Mouse (Mus musculus): ENCODE results near the gene Cit. TPM values are rescaled to one million over a fixed set of nuclear protein-coding genes. Genes with fewer than 3 reads are reported as not detected.
A peak's percentile ranks its signal among the peaks of the same experiment; 100 is the strongest.

Cit gene
- polyA plus RNA-seq, 1 experiment from 2014 or later = 21.5 TPM

- Histone ChIP-seq H3K4me3 (ENCODE audit: low read length) (peak overlapping the region; percentile 86), H3K27ac (ENCODE audit: low read length) (peak overlapping the region; percentile 93), H3K27me3 (replicated peaks; ENCODE audit: control insufficient read depth, insufficient read depth, low read length) (no peaks in the 10 kb centered on the region), H3K4me1 (ENCODE audit: control insufficient read depth, insufficient read depth, low read length) (peaks cover 22% of the 10 kb centered on the region), H3K9me3 (ENCODE audit: control insufficient read depth, low read length) (no peaks in the 10 kb centered on the region), H3K9ac (ENCODE audit: low read depth, low read length) (peak overlapping the region; percentile 89), H3K36me3 (ENCODE audit: control insufficient read depth, insufficient read depth, low read length) (peaks cover 25% of the 10 kb centered on the region), H3K4me2 (ENCODE audit: low read depth, low read length) (peak overlapping the region; percentile 64)
- WGBS = 17% methylated on average over 8 of the region's 8 CpGs
- peak; percentile 9 for ATAC-seq
Observed at GRCm38 (mm10) chr5:116023251-116023661, 178.2 kb downstream of the Cit start.

DNA sequence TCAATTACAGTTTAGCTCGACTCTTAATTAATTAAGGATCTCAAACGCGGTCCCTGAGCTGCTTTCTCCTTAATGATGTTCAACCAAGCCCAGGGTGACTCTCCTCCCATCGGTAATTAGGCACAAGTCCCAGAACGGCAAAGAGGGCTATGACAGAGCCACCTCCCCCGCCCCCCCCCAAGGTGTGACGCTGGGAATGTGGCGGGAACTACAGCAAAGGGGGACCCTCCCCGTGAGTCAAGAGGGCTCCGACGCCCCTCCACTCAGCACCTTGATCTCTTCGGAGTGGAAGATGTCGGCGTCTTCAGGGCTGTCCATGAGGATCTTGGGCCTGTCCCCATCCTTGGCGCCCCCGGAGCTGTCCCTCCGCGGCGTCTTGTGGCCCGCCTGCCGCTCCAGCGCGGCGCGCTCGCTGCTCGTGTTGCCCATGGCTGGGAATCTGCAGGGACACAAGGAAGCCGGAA is 178.8 kb downstream of the Cit start:
- Histone ChIP-seq H3K27ac (ENCODE audit: low read length) (peak overlapping the region; percentile 93), H3K27me3 (replicated peaks; ENCODE audit: control insufficient read depth, insufficient read depth, low read length) (no peaks in the 10 kb centered on the region), H3K4me2 (ENCODE audit: low read depth, low read length) (peak overlapping the region; percentile 64), H3K4me1 (ENCODE audit: control insufficient read depth, insufficient read depth, low read length) (peaks cover 22% of the 10 kb centered on the region), H3K9ac (ENCODE audit: low read depth, low read length) (peak overlapping the region; percentile 89), H3K9me3 (ENCODE audit: control insufficient read depth, low read length) (no peaks in the 10 kb centered on the region), H3K36me3 (ENCODE audit: control insufficient read depth, insufficient read depth, low read length) (peaks cover 22% of the 10 kb centered on the region), H3K4me3 (ENCODE audit: low read length) (peak overlapping the region; percentile 86)
- ATAC-seq = peak; percentile 58
- under 1% methylated on average over 28 of the region's 28 CpGs for WGBS

- Histone ChIP-seq H3K4me3 (ENCODE audit: low read length) (peak within 1 kb of the TSS; percentile 86), H3K27ac (ENCODE audit: low read length) (peak within 1 kb of the TSS; percentile 93), H3K9ac (ENCODE audit: low read depth, low read length) (peak within 1 kb of the TSS; percentile 89), H3K9me3 (ENCODE audit: control insufficient read depth, low read length) (no peaks in the 10 kb centered on the region), H3K27me3 (replicated peaks; ENCODE audit: control insufficient read depth, insufficient read depth, low read length) (no peaks in the 10 kb centered on the region), H3K4me2 (ENCODE audit: low read depth, low read length) (peak within 1 kb of the TSS; percentile 64), H3K4me1 (ENCODE audit: control insufficient read depth, insufficient read depth, low read length) (peaks cover 17% of the 10 kb centered on the region), H3K36me3 (ENCODE audit: control insufficient read depth, insufficient read depth, low read length) (peaks cover 19% of the 10 kb centered on the region)
- peak; percentile 97 for ATAC-seq
- WGBS = under 1% methylated on average over 40 of the region's 46 CpGs
Observed at GRCm38 (mm10) chr5:116024327-116024739, 179.3 kb downstream of the Cit start, which contains the start of gene Prkab1. Gene Prkab1 (minus strand): TSS chr5:116024508.

DNA sequence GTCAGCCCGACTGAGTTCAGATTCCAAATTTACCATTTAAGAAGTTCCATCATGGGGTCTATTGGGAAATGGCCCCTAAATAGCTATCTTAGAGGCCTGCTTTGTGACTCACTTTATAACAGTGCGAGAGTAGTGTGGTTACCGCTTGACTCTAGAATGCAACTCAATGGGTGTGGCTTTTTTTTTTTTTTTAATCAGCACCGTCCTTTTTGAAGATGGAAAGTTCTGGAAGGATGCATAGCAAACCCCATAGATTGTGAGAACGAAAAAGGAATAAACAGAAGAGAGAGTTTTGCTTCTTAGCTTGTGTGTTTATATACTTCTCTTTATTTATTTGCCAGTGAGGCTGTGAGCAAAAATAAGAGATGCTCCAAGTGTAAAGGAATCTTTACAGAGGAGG is 181.0 kb downstream of the Cit start:
- no peaks in the 10 kb centered on the region for H3K9me3 ChIP-seq (ENCODE audit: control insufficient read depth, low read length)
- H3K27me3 ChIP-seq (replicated peaks; ENCODE audit: control insufficient read depth, insufficient read depth, low read length) = peaks cover 4% of the 10 kb centered on the region; the same call in 1 of the 2 replicates
- H3K36me3 ChIP-seq (ENCODE audit: control insufficient read depth, insufficient read depth, low read length) = peaks cover 3% of the 10 kb centered on the region
- 89% methylated on average over 5 of the region's 5 CpGs for WGBS
- no peak overlapping the region for H3K9ac ChIP-seq (ENCODE audit: low read depth, low read length)
- no peak overlapping the region for H3K27ac ChIP-seq (ENCODE audit: low read length)
- ATAC-seq = no peak
- H3K4me3 ChIP-seq (ENCODE audit: low read length) = no peak overlapping the region
- H3K4me1 ChIP-seq (ENCODE audit: control insufficient read depth, insufficient read depth, low read length) = peaks cover 8% of the 10 kb centered on the region; the same call in 1 of the 2 replicates
- no peak overlapping the region for H3K4me2 ChIP-seq (ENCODE audit: low read depth, low read length)

DNA sequence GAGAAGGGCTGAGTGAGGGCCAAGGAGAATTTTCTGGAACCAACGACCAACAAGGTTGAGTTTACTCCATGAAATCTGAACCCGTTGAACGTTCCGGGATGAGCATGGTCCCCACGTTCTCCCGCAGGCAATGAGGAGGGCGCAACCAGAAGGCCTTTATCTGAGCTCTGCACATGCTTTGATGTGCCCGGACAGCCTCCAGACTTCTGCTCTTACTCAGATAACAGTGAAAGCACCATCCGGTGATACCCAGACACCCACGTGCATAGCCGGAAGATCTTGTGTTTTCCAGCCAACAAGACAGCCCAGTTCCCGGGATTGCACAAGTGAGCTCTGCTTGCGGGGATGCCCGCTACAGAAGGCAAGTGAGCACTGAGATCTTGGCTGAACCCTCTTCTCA is 181.5 kb downstream of the Cit start:
- peaks cover 8% of the 10 kb centered on the region; the same call in 1 of the 2 replicates for H3K4me1 ChIP-seq (ENCODE audit: control insufficient read depth, insufficient read depth, low read length)
- H3K9me3 ChIP-seq (ENCODE audit: control insufficient read depth, low read length) = no peaks in the 10 kb centered on the region
- H3K27me3 ChIP-seq (replicated peaks; ENCODE audit: control insufficient read depth, insufficient read depth, low read length) = peaks cover 4% of the 10 kb centered on the region; the same call in 1 of the 2 replicates
- H3K9ac ChIP-seq (ENCODE audit: low read depth, low read length) = no peak overlapping the region
- H3K27ac ChIP-seq (ENCODE audit: low read length) = no peak overlapping the region
- no peaks in the 10 kb centered on the region for H3K36me3 ChIP-seq (ENCODE audit: control insufficient read depth, insufficient read depth, low read length)
- ATAC-seq = no peak
- H3K4me3 ChIP-seq (ENCODE audit: low read length) = no peak overlapping the region
- H3K4me2 ChIP-seq (ENCODE audit: low read depth, low read length) = no peak overlapping the region
- 89% methylated on average over 14 of the region's 14 CpGs for WGBS

DNA sequence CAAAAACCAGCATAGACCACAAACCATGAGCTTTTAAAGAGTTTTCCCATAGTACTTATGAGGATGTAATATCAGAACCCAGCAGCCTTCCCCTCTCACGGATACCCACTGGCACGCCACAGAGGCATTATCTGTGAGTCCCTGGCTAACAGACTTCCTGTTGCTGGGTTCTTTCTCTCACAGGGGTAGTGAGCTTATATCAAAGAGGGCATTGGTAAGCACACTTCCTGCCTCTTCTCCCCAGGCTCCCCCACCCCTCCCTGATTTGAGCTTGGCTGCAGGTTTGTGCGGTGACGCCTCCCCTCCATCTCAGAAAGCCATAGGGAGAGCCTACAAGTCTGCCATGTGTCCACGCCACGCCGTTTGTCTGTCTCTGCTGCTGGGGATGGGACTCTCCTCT is 184.0 kb downstream of the Cit start:
- WGBS = 74% methylated on average over 7 of the region's 7 CpGs

GRCm38 (mm10) chr5:116030566-116031189 is 185.6 kb downstream of the Cit start:
- Histone ChIP-seq H3K4me1 (ENCODE audit: control insufficient read depth, insufficient read depth, low read length) (no peaks in the 10 kb centered on the region), H3K4me3 (ENCODE audit: low read length) (no peak overlapping the region), H3K9me3 (ENCODE audit: control insufficient read depth, low read length) (no peaks in the 10 kb centered on the region), H3K27ac (ENCODE audit: low read length) (no peak overlapping the region), H3K36me3 (ENCODE audit: control insufficient read depth, insufficient read depth, low read length) (no peaks in the 10 kb centered on the region), H3K4me2 (ENCODE audit: low read depth, low read length) (0 out of 2 replicates have a peak overlapping the region, but pooled peaks have one; percentile 10), H3K9ac (ENCODE audit: low read depth, low read length) (no peak overlapping the region), H3K27me3 (replicated peaks; ENCODE audit: control insufficient read depth, insufficient read depth, low read length) (peaks cover 4% of the 10 kb centered on the region; the same call in 1 of the 2 replicates)
- WGBS = 9% methylated on average over 19 of the region's 19 CpGs
- 0 out of 2 replicates have a peak, but pooled peaks have one; percentile 14 for ATAC-seq

More for the DNA sequence above, 184.0 kb downstream of the Cit start:
- Histone ChIP-seq H3K27ac (ENCODE audit: low read length) (no peak overlapping the region), H3K9me3 (ENCODE audit: control insufficient read depth, low read length) (no peaks in the 10 kb centered on the region), H3K4me3 (ENCODE audit: low read length) (no peak overlapping the region), H3K36me3 (ENCODE audit: control insufficient read depth, insufficient read depth, low read length) (no peaks in the 10 kb centered on the region), H3K9ac (ENCODE audit: low read depth, low read length) (no peak overlapping the region), H3K4me2 (ENCODE audit: low read depth, low read length) (no peak overlapping the region), H3K4me1 (ENCODE audit: control insufficient read depth, insufficient read depth, low read length) (no peaks in the 10 kb centered on the region), H3K27me3 (replicated peaks; ENCODE audit: control insufficient read depth, insufficient read depth, low read length) (peaks cover 4% of the 10 kb centered on the region; the same call in 1 of the 2 replicates)
- ATAC-seq = no peak

- Histone ChIP-seq H3K9ac (ENCODE audit: low read depth, low read length) (no peak overlapping the region), H3K27ac (ENCODE audit: low read length) (no peak overlapping the region), H3K4me3 (ENCODE audit: low read length) (no peak overlapping the region), H3K36me3 (ENCODE audit: control insufficient read depth, insufficient read depth, low read length) (no peaks in the 10 kb centered on the region), H3K4me2 (ENCODE audit: low read depth, low read length) (no peak overlapping the region), H3K27me3 (replicated peaks; ENCODE audit: control insufficient read depth, insufficient read depth, low read length) (peaks cover 4% of the 10 kb centered on the region; the same call in 1 of the 2 replicates), H3K9me3 (ENCODE audit: control insufficient read depth, low read length) (no peaks in the 10 kb centered on the region), H3K4me1 (ENCODE audit: control insufficient read depth, insufficient read depth, low read length) (no peaks in the 10 kb centered on the region)
- peak; percentile 49 for ATAC-seq
- 3% methylated on average over 14 of the region's 14 CpGs for WGBS
Observed at GRCm38 (mm10) chr5:116031190-116031577, 186.1 kb downstream of the Cit start.

GRCm38 (mm10) chr5:116036465-116036864 is 191.4 kb downstream of the Cit start:
- no peak overlapping the region for H3K9ac ChIP-seq (ENCODE audit: low read depth, low read length)
- no peaks in the 10 kb centered on the region for H3K36me3 ChIP-seq (ENCODE audit: control insufficient read depth, insufficient read depth, low read length)
- H3K27ac ChIP-seq (ENCODE audit: low read length) = no peak overlapping the region
- 66% methylated on average over 16 of the region's 16 CpGs for WGBS
- no peak overlapping the region for H3K4me3 ChIP-seq (ENCODE audit: low read length)
- H3K9me3 ChIP-seq (ENCODE audit: control insufficient read depth, low read length) = no peaks in the 10 kb centered on the region
- no peak overlapping the region for H3K4me2 ChIP-seq (ENCODE audit: low read depth, low read length)
- H3K4me1 ChIP-seq (ENCODE audit: control insufficient read depth, insufficient read depth, low read length) = no peaks in the 10 kb centered on the region
- no peaks in the 10 kb centered on the region for H3K27me3 ChIP-seq (replicated peaks; ENCODE audit: control insufficient read depth, insufficient read depth, low read length)
- ATAC-seq = no peak

Measured in intestine, embryonic 16.5 days (tissue).